Mouse (Mus musculus) cerebellum, postnatal 25 days (tissue): Measurements from ENCODE around the gene Scnm1.
"Not testable (repeated sequence)": the region's sequence is repeated elsewhere in the genome, so short reads cannot be mapped to it uniquely, and the experiment has no call there.

Source experiments
- DNase-seq, 2 experiments: peaks; one replicate each; pipeline ENCODE4 v3.0.0; 2021; ENCODE audit warnings: mixed read lengths in 2 of 2

Scnm1 gene

GRCm38 (mm10) chr3:95142617-95143011, 8.8 kb upstream of the Scnm1 start:
- DNase-seq: peak; percentile 96

GRCm38 (mm10) chr3:95141952-95142616, 8.3 kb upstream of the Scnm1 start, which contains the start of gene Tnfaip8l2:
TSS of gene Tnfaip8l2 (minus strand) at chr3:95142360.
- no peak for DNase-seq

GRCm38 (mm10) chr3:95141474-95141873, 7.7 kb upstream of the Scnm1 start:
- DNase-seq: no peak

GRCm38 (mm10) chr3:95140795-95141194, 7.0 kb upstream of the Scnm1 start:
- no peak for DNase-seq

- peak; percentile 13 to 22 for DNase-seq
These were observed 6.4 kb upstream of the Scnm1 start for GRCm38 (mm10) chr3:95140289-95140595.

DNA sequence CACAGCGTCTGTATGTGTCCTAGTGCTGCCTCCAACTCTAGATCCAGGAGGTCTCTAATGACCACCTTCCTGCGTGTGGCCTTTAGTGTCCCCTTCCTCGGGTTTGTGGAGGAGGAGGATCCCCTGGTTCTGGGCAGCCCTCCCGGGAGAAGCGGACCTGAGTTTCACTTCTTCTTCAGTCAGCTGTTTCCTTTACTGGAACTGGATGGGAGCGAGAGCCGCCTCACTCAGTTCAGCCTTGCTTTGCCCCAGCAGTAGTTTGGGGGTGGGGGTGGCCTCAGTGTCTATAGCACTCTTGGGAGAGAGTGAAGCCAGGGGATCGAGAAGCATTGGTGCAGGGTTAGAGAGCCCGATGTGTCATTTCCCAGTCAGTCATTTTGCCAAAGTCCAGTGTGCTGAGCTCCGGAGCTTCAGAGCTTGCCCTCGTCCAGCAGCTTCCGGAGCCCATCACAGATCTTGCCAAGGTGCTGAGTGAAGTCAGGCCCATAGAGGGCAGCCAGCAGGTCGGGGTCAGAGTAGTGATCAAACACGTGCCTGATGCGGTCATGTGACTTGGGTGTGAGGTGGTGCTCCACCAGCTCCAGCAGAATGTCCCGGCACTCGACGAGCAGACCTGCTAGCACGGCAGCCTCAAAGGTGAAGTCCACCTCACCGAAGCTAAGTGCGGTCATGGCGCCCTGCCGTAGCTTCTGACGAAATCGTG, 5.9 kb upstream of the Scnm1 start:
- DNase-seq: no peak

DNA sequence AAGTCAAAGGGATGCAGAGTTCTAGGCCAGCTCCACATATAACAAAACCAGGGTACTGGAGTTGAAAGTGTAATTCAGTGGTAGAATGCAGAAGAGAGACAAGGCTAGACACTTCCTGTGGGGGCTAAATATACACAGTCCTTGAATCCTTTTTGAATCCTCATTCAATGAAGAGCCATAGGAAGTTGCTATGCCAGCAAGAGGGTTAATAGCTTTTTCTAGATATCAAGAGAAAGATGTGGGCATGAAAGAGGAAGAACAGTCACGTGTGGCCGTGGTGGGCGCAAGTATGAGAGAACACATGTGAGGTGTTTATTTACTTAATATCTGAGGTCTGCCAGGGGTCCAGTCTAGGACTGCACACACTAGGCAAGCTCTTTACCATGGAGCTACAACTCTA, 2.5 kb upstream of the Scnm1 start:
- DNase-seq: no peak

DNA sequence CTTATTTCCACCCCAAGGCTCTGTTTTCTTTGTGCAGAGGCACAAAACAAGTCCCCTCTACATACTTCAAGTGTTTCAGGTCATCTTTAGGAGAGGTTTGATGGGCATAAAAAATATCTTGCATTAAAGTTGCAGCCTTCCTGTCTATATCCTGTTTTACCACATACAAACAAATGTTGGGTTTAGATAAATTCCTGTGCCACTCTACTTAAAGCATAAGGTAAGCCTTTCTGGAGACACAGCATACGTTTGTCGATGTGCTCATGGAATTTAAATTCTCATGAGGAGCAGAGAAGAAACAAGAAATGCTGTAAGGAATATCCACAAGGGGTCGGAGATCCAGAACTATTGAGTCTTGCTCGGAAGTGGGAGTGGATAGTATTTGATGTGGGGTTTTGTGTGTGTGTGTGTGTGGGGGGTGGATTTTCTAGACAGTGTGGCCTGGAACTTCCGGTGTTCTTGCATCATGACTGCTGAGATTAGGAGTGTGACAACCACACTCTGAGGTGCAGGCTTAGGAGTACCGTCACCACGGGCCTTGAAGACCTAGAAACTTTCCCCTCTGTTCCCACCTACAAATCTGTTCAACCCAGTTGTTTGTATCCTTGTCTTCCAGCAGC, 1.7 kb upstream of the Scnm1 start:
- no peak for DNase-seq

DNA sequence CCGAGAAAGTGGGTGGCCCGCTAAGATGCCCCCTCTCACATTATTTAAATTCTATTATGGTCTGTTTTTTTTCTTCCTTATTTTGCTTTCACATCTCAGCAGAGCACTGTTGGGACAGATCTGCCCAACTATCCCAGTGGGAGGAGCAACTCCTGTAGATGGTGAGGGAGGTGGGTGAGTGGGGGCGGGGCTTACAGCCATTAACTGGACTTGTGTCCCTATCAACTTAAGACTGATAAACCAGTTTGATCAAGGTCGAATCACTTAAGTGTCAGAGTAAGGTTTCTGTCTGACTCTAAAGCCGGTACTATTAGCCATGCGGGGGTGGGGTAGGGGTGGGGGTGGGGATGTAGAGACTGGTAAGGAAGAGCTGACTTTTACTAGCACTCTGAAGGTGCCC, 1.2 kb upstream of the Scnm1 start:
- DNase-seq: peak; percentile 28 to 66

DNA sequence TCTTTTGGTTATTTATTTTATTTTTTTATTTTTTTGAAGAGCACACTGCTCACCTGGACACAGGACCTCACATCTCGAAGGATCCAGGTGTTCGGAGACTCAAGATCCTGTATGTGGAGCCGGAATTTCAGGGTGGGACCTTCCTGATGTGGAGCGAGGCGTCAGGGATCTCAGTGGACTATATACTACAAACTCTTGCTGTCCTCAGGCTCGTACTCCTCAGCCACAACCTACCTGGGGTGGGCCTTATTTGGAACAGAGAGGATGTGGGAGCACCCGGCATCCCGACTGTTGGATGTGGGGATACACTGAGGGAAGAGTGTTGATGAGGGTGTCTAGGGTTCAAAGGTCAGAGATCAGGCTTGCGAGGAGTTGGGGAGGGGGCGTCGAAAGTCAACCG, 322 bp upstream of the Scnm1 start:
- not testable (repeated sequence) for DNase-seq

- peak in 1 of 2 experiments; percentile 21 for DNase-seq
These were observed 635 bp downstream of the Scnm1 start for GRCm38 (mm10) chr3:95133176-95133575.

- not testable (repeated sequence) for DNase-seq
These were observed 1.4 kb downstream of the Scnm1 start for GRCm38 (mm10) chr3:95132389-95132788.

- no peak for DNase-seq
These were observed 3.7 kb downstream of the Scnm1 start for GRCm38 (mm10) chr3:95130081-95130480.

- DNase-seq: peak; percentile 66 to 77
These were observed 4.6 kb downstream of the Scnm1 start for GRCm38 (mm10) chr3:95129226-95129651.

DNA sequence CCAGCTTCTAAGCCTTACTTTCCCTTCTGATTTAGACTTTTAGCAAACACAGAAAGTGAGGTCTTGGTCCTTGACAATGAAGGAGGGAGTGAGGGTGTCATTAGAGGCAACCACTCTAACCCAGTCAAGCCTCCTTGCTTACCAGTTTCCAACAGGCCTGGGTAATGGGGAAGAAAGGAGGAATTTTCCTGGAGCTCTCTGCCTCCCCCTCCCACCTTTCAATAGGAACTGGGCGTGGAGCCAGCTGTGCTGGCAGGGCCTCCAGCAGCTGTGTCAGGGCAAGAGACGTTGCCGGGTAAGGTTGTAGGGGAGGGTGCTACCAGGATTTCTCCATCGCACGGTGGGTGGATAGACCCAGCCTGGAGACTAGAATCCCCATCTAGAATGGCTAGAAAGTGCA, 8.8 kb downstream of the Scnm1 start:
- peak in 1 of 2 experiments; percentile 39 for DNase-seq

DNA sequence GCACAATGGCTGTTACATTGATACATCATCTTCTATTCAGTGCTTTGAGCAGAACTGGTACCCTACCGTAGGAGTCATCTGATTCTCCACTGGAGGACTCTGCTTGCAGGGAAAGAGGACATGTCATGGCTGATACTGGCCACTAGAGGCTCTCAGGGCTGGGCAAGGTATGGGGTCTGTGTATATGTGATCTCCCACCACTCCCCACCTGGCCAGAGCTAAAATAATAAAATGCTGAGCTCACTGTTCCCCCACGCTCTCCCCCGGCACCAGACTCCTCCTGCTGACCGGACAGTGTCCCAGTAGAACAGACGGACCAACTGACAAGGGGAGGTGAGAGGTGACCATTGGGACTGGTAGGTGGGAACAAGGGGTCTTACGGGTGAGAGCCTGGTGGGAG, 9.6 kb downstream of the Scnm1 start, which contains the start of gene Tmod4:
Tmod4 (plus strand) TSS at position 231 of the 400 bp plus-strand sequence.
- no peak for DNase-seq

GRCm38 (mm10) chr3:95121580-95121979, 12.2 kb downstream of the Scnm1 start:
- no peak for DNase-seq

GRCm38 (mm10) chr3:95117751-95118150, 16.1 kb downstream of the Scnm1 start:
- DNase-seq: no peak

DNA sequence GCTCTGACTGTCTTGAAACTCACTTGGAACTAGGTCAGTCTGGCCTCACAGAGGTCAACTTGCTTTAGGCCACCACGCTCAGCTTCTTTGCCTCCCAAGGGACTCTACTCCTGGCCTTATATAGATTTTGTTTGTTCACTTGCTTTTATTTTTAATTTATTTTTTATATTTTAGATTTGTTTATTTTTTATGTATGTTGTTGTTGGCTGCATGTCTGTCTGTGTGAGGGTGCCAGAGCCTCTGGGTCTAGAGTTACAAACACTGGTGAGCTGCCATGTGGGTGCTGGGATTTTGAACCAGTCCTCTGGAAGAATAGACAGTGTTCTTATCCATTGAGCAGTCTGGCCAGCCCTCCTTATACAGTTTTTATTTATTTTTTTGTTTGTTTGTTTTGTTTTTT, 21.1 kb downstream of the Scnm1 start:
- DNase-seq: peak in 1 of 2 experiments; percentile 1

- DNase-seq: peak; percentile 92
These were observed 22.7 kb downstream of the Scnm1 start, which contains the start of gene Vps72 for GRCm38 (mm10) chr3:95110911-95111726. TSS of gene Vps72 (plus strand) at chr3:95111022.

GRCm38 (mm10) chr3:95107898-95108297, 25.9 kb downstream of the Scnm1 start:
- no peak for DNase-seq

GRCm38 (mm10) chr3:95107308-95107707, 26.5 kb downstream of the Scnm1 start:
- not testable (repeated sequence) for DNase-seq
